Mouse (Mus musculus) forebrain, embryonic 14.5 days (tissue): Measurements from ENCODE around the gene Tox3. TPM values are rescaled to one million over a fixed set of nuclear protein-coding genes. Genes with fewer than 3 reads are reported as not detected.

ENCODE experiments used
- ATAC-seq: fragments of 200-750 bp; cut with Nextera tagmentation; 2 replicates; pipeline ENCODE4 v1.8.0; 2017; ENCODE audit warnings: mild to moderate bottlenecking, moderate library complexity
- DNase-seq: peaks from one replicate; pipeline ENCODE4 v3.0.0-alpha.2; 2015; ENCODE audit warnings: low spot score
- H3K27ac ChIP-seq: fragments of 300-500 bp; sonication (generic); 2 replicates; pipeline ENCODE4 v1.5.1; 2014; ENCODE audit warnings: low read depth, mild to moderate bottlenecking, control low read depth, low read length, moderate library complexity
- H3K27me3 ChIP-seq: fragments of 300-500 bp; sonication (generic); replicated peaks from 2 replicates; pipeline ENCODE4 v1.6.1; 2014; ENCODE audit warnings: low read length, control low read depth, mixed read lengths; ENCODE audit not compliant: control insufficient read depth, insufficient read depth
- H3K36me3 ChIP-seq: fragments of 300-500 bp; sonication (generic); 2 replicates; pipeline ENCODE4 v1.6.1; 2014; ENCODE audit warnings: low read length, control low read depth; ENCODE audit not compliant: control insufficient read depth, insufficient read depth
- H3K4me1 ChIP-seq: fragments of 300-500 bp; sonication (generic); 2 replicates; pipeline ENCODE4 v1.6.1; 2014; ENCODE audit warnings: antibody characterized with exemption, low read length, control low read depth; ENCODE audit not compliant: control insufficient read depth, insufficient read depth
- H3K4me2 ChIP-seq: fragments of 300-500 bp; sonication (generic); 2 replicates; pipeline ENCODE4 v1.6.1; 2014; ENCODE audit warnings: mild to moderate bottlenecking, control low read depth, low read length
- H3K4me3 ChIP-seq: fragments of 300-500 bp; sonication (generic); 2 replicates; pipeline ENCODE4 v1.5.1; 2014; ENCODE audit warnings: low read depth, low read length, control low read depth
- H3K9ac ChIP-seq: fragments of 300-500 bp; sonication (generic); 2 replicates; pipeline ENCODE4 v1.6.1; 2014; ENCODE audit warnings: mild to moderate bottlenecking, low read length, control low read depth, moderate library complexity
- H3K9me3 ChIP-seq: fragments of 300-500 bp; sonication (generic); replicated peaks from 2 replicates; pipeline ENCODE4 v1.6.1; 2016; ENCODE audit warnings: low read length, control low read depth, mixed read lengths; ENCODE audit not compliant: control insufficient read depth
- WGBS: fragments of 180-500 bp; shearing (Covaris S2); extraction: QIAGEN DNeasy Blood & Tissue Kit; methylation state at CpG from one replicate; pipeline ENCODE4 v1.1.7; 2014; 5-methylcytosine and 5-hydroxymethylcytosine counted together
- polyA plus RNA-seq: library from polyadenylated mRNA; unstranded; fragments of >200 nt; fragmentation: Nextera tagmentation; extraction: Ambion mirVana; gene quantifications from 2 replicates; pipeline ENCODE4 v1.2.1, GENCODE M21; 2014

Gene Tox3
- polyA plus RNA-seq, 1 experiment from 2014 or later, result 18.8 TPM

GRCm38 (mm10) chr8:90346880-90347535 lies 1.1 kb downstream of the Tox3 start:
- H3K4me1 ChIP-seq, result peaks cover 18% of the 10 kb centered on the region
- no peaks in the 10 kb centered on the region for H3K27me3 ChIP-seq
- H3K9ac ChIP-seq, result peak overlapping the region; percentile 98
- peak overlapping the region; percentile 98 for H3K27ac ChIP-seq
- H3K4me2 ChIP-seq, result peak overlapping the region; percentile 65
- peak overlapping the region; percentile 82 for H3K4me3 ChIP-seq
- no peaks in the 10 kb centered on the region for H3K9me3 ChIP-seq
- H3K36me3 ChIP-seq, result peaks cover 3% of the 10 kb centered on the region; the same call in 1 of the 2 replicates
- WGBS, result under 1% methylated on average over 21 of the region's 21 CpGs
- DNase-seq (peak; percentile 23), ATAC-seq (peak; percentile 11; the same call in 1 of the 2 replicates)

GRCm38 (mm10) chr8:90346138-90346879 lies 1.8 kb downstream of the Tox3 start:
- peaks cover 3% of the 10 kb centered on the region; the same call in 1 of the 2 replicates for H3K36me3 ChIP-seq
- H3K27ac ChIP-seq, result 0 out of 2 replicates have a peak overlapping the region, but pooled peaks have one; percentile 98
- H3K4me1 ChIP-seq, result peaks cover 18% of the 10 kb centered on the region
- peak overlapping the region; percentile 98 for H3K9ac ChIP-seq
- H3K27me3 ChIP-seq, result no peaks in the 10 kb centered on the region
- DNase-seq (peak; percentile 31), ATAC-seq (no peak)
- H3K4me3 ChIP-seq, result peak overlapping the region; percentile 82
- peak overlapping the region; percentile 65 for H3K4me2 ChIP-seq
- WGBS, result 2% methylated on average over 13 of the region's 13 CpGs
- H3K9me3 ChIP-seq, result no peaks in the 10 kb centered on the region

DNA sequence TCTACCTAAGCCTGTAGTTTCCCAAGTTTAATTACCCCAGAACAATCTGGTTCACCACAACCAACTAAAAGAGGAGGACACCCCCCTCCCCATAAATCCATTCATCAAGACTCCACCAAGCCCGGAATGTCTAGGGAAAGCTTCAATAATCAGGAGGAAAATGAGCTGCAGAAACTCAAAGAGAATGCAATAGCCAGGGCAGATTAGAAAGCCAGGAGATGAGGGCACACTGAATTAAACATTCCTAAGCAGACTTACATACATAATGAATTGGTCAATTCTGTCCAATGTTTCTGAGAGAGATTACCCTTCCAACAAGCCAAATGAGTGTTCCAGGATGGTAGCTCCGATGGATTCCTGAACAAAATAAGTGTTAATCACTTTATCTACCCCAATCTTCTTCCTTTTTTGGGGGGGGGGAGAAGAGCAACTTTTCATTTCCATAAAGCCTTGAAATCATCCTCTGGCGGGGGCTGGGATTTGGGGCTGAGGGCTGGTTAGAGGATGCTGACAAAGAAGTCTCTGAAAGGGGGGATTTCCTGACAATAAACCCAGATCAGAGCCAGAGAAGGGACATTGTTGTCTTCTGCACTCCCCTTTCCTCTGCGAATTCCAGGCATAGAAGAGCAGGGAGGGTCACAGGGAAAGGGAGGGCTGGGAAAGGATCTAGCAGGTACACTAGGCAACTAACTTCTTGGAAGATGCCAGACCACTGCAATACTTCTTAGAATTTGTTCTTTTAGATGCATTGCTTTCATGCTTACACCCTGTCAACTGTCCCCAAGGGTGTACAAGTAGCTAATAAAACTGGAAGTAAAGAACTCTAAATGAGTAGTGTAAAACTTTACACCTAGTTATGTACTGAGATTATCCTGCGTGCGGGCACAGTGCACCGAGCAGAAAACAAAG lies 17.5 kb downstream of the Tox3 start:
- no peak overlapping the region for H3K4me2 ChIP-seq
- peaks cover 29% of the 10 kb centered on the region for H3K36me3 ChIP-seq
- no peak overlapping the region for H3K4me3 ChIP-seq
- no peaks in the 10 kb centered on the region for H3K9me3 ChIP-seq
- H3K9ac ChIP-seq, result no peak overlapping the region
- ATAC-seq (no peak), DNase-seq (no peak)
- no peaks in the 10 kb centered on the region for H3K27me3 ChIP-seq
- no peak overlapping the region for H3K27ac ChIP-seq
- WGBS, result 32% methylated on average over 7 of the region's 7 CpGs
- H3K4me1 ChIP-seq, result peaks cover 15% of the 10 kb centered on the region

DNA sequence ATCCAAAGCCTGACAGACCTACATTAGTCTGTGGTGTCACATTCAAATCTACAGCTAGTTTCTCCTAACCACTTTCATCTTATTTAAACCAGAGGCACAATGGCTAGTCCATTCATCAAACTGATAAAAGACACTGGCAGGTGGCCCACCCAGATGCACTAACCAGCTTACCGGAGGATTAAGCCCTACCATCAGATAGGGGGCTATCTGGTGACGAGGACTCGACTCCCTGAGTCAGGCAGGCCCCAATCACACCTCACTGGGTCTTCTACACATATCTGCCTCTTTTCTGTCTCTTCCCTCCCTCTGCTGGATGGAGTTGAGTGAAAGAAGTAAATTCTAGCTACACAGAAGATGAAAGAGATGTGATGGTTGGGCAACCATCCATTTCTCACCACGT lies 24.3 kb downstream of the Tox3 start:
- no peak for DNase-seq

GRCm38 (mm10) chr8:90322701-90323439 lies 25.3 kb downstream of the Tox3 start:
- H3K4me2 ChIP-seq, result no peak overlapping the region
- ATAC-seq (peak; percentile 46; the same call in 1 of the 2 replicates), DNase-seq (peak; percentile 54)
- H3K9me3 ChIP-seq, result no peaks in the 10 kb centered on the region
- H3K9ac ChIP-seq, result no peak overlapping the region
- no peak overlapping the region for H3K27ac ChIP-seq
- peaks cover 19% of the 10 kb centered on the region for H3K4me1 ChIP-seq
- WGBS, result 42% methylated on average over 8 of the region's 8 CpGs
- peaks cover 14% of the 10 kb centered on the region; the same call in 1 of the 2 replicates for H3K36me3 ChIP-seq
- H3K27me3 ChIP-seq, result no peaks in the 10 kb centered on the region
- no peak overlapping the region for H3K4me3 ChIP-seq

More for the DNA sequence above, 24.3 kb downstream of the Tox3 start:
- Histone ChIP-seq H3K9me3 (no peaks in the 10 kb centered on the region), H3K27ac (no peak overlapping the region), H3K4me2 (no peak overlapping the region), H3K9ac (no peak overlapping the region), H3K4me1 (peaks cover 19% of the 10 kb centered on the region), H3K4me3 (no peak overlapping the region), H3K36me3 (peaks cover 7% of the 10 kb centered on the region; the same call in 1 of the 2 replicates), H3K27me3 (no peaks in the 10 kb centered on the region)
- ATAC-seq, result 0 out of 2 replicates have a peak, but pooled peaks have one; percentile 20
- WGBS, result 18% methylated on average over 4 of the region's 4 CpGs

GRCm38 (mm10) chr8:90321255-90321654 lies 26.9 kb downstream of the Tox3 start:
- WGBS, result 92% methylated on average over 1 of the region's 1 CpGs
- Histone ChIP-seq H3K4me1 (peaks cover 19% of the 10 kb centered on the region), H3K27ac (no peak overlapping the region), H3K9ac (no peak overlapping the region), H3K4me3 (no peak overlapping the region), H3K36me3 (peaks cover 11% of the 10 kb centered on the region; the same call in 1 of the 2 replicates), H3K27me3 (no peaks in the 10 kb centered on the region), H3K9me3 (no peaks in the 10 kb centered on the region), H3K4me2 (no peak overlapping the region)
- DNase-seq, result no peak
- ATAC-seq, result no peak

- Histone ChIP-seq H3K4me1 (peaks cover 3% of the 10 kb centered on the region; the same call in 1 of the 2 replicates), H3K36me3 (peaks cover 11% of the 10 kb centered on the region; the same call in 1 of the 2 replicates), H3K9me3 (no peaks in the 10 kb centered on the region), H3K4me2 (no peak overlapping the region), H3K27ac (no peak overlapping the region), H3K4me3 (no peak overlapping the region), H3K27me3 (no peaks in the 10 kb centered on the region), H3K9ac (no peak overlapping the region)
- ATAC-seq (no peak), DNase-seq (no peak)
- WGBS, result 59% methylated on average over 7 of the region's 7 CpGs
Measured at GRCm38 (mm10) chr8:90314312-90314711, 33.8 kb downstream of the Tox3 start.

DNA sequence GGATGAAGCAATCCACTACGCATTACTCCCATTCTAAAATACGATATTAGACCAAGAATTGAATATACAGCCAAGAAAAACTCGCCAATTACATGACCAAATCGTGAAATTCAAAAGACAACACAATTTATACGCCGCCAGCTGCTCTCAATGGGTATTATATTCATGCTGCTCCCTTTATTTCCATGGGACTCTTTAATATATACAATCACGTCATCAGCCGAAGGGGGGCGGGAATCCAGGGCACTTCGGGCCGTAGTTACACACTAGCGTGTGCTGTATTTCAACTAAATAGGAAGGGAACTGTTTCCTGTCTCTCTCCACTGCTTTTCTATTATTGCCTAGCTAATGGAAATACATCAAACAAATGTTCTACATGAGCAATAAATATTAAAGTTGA lies 45.2 kb downstream of the Tox3 start:
- H3K9me3 ChIP-seq, result peaks cover 6% of the 10 kb centered on the region; the same call in 1 of the 2 replicates
- H3K4me2 ChIP-seq, result peak overlapping the region; percentile 26
- peaks cover 8% of the 10 kb centered on the region for H3K36me3 ChIP-seq
- no peak overlapping the region for H3K4me3 ChIP-seq
- H3K9ac ChIP-seq, result no peak overlapping the region
- ATAC-seq (peak; percentile 49; the same call in 1 of the 2 replicates), DNase-seq (peak; percentile 84)
- peak overlapping the region; percentile 76 for H3K27ac ChIP-seq
- H3K27me3 ChIP-seq, result no peaks in the 10 kb centered on the region
- WGBS, result 13% methylated on average over 12 of the region's 12 CpGs
- peaks cover 51% of the 10 kb centered on the region for H3K4me1 ChIP-seq
